Mouse (Mus musculus) bone marrow macrophage, adult 2 months (primary cell): ENCODE results near the gene Ptprm.

Experiments
- CTCF ChIP-seq: IDR thresholded peaks from 2 replicates; pipeline ENCODE4 v1.5.1; 2012; ENCODE audit warnings: low read depth, mild to moderate bottlenecking, low read length, moderate library complexity
- POLR2A ChIP-seq: IDR thresholded peaks from 2 replicates; pipeline ENCODE4 v1.6.1; 2012; ENCODE audit warnings: mild to moderate bottlenecking, low read depth, low read length, borderline replicate concordance

DNA sequence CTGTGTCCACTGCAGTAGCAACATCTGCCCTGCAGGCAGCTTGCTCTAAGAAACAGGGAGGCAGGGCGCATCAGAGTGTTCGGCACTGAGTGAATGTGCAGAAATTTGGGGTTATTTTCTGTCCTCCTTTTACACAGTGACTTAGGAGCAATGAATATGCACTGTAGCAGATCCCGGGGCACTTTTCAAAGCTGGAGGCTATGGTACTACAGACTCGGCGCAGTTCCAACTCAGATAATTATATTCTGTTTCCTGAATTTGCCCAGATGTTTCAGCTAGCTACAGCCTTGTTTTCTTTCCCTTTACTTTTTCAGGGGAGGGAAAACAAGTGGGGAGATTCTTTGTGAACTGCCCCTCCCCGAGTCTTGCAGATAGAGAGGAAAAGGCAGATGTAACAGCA lies 281.1 kb downstream of the Ptprm start:
- TF ChIP-seq CTCF (no peak), POLR2A (no peak)
